Mouse (Mus musculus) CD4-positive naive resting alpha-beta T cell, adult 57 days (primary cell): ENCODE data around the gene Vmn1r32. TPM values are rescaled to one million over a fixed set of nuclear protein-coding genes. Genes with fewer than 3 reads are reported as not detected.

Experiments
- total RNA-seq: library from RNA; stranded (reverse); gene quantifications from one replicate; pipeline ENCODE4 v1.2.4, GENCODE M21; 2023

Vmn1r32 gene
- total RNA-seq: not detected

DNA sequence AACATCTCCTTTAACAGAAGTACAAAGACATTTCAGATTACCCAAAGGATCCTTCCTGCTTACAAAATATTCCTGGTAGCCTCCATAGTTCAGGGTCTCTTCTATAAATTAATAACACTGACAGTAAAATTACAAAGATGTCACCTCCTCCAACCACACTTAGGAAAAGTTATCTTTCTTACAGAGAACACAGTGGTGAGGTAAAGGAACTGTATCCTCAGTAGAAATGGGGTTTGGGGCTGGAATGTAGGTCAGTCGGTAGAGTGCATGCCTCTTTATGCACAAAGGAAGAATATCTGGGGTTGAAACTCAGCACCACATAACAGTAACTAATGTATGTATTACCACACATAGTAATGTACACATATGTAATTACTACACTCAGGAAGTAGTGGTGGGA, at the start of gene Vmn1r32:
TSS of gene Vmn1r32 (minus strand) at position 101 of the 400 bp plus-strand sequence.

DNA sequence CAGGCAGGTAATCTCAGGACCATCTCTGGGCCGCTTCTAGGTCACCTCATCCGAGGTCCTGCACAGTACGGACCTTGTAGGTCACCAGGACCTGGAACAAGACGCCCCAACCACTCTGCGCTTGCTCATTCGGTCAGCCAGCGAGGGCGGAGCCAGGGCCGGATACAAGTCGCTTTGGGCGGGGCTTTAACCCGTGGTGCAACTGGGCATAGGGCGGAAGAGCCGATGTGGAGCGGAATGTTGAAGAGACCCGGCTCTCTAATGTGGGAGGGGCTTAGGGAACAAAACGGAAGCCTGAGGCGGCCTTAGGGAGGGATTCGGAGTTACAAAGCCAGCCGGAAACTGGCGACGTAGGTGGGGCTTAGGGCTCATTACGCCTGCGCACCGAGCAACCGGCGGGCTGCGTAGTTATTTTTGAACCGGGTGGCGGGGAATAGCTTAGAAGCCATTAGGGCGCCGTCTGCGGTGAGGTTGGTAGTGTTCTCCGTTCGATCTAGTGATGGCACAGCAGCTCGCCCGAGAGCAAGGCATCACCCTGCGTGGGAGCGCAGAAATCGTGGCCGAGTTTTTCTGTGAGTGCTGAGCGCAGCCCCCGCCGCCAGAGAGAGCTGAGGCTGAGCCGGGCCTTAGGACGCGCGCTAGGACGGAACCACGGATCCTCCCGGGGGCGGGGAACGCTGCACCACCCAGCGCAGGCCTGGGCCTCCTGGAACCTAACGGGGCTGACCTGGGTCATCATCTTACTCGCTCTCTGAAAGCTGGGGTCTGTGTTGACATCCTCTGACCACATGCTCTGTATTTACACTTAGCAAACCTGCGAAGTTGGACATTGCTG, 24.7 kb downstream of the Vmn1r32 start, which contains the start of gene Mad2l1:
TSS of gene Mad2l1 (plus strand) at position 363 of the 835 bp plus-strand sequence.

Other genes with a start within 250 kb of the Vmn1r32 start
- 12.6 TPM for gene Mad2l1, start 24.7 kb downstream of the Vmn1r32 start, total RNA-seq
- not detected for gene Vmn1r33, start 58.2 kb upstream of the Vmn1r32 start, total RNA-seq
- gene Vmn1r34, start 83.8 kb upstream of the Vmn1r32 start, total RNA-seq: not detected
- gene Vmn1r35, start 125.8 kb upstream of the Vmn1r32 start, total RNA-seq: not detected
- not detected for gene Vmn1r36, start 159.1 kb upstream of the Vmn1r32 start, total RNA-seq
- not detected for gene Vmn1r37, start 169.3 kb upstream of the Vmn1r32 start, total RNA-seq
- not detected for gene Vmn1r38, start 222.5 kb upstream of the Vmn1r32 start, total RNA-seq